In the genomic region with DNA sequence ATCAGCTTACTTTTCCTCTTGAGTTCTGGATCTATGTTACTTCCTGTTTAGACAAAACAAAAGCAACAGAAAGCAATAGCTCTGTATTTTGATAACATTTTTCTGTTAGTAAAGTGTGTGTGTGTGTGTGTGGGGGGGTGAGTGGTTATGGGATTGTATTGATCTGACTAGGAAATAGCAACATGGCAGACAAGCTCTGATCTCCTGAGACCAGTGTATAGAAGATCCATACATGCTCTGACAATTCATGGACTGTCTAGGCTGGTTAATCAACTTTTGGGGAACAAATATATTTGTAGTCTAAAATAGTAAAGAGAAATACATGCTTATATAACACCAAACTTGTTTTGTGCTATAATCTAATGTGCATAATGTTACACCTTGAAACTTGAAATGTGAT, we compare ENCODE assay signal across 26 mouse cellular contexts.
"Had no signal": no experiment of that assay in that cellular context is flagged by ENCODE, and none has a peak within 500 bp of the region (broad histone marks: within the 10 kb centered on the region; RNA-seq: fewer than 3 reads in every experiment).

No protein-coding gene starts in this region.

- H3K27ac ChIP-seq: embryonic facial prominence, embryonic 10.5 days; embryonic facial prominence, embryonic 12.5 days; embryonic facial prominence, embryonic 13.5 days; embryonic facial prominence, embryonic 15.5 days; forebrain, embryonic 10.5 days; forebrain, embryonic 12.5 days; forebrain, embryonic 13.5 days; forebrain, embryonic 15.5 days; gastrocnemius, adult 2 months had no signal

- H3K4me1 ChIP-seq: embryonic facial prominence, embryonic 10.5 days; embryonic facial prominence, embryonic 12.5 days; embryonic facial prominence, embryonic 13.5 days; embryonic facial prominence, embryonic 15.5 days; forebrain, embryonic 10.5 days; forebrain, embryonic 12.5 days; forebrain, embryonic 13.5 days; forebrain, embryonic 15.5 days had no signal

- H3K9me3 ChIP-seq: embryonic facial prominence, embryonic 10.5 days; embryonic facial prominence, embryonic 12.5 days; embryonic facial prominence, embryonic 13.5 days; embryonic facial prominence, embryonic 15.5 days; forebrain, embryonic 10.5 days; forebrain, embryonic 12.5 days; forebrain, embryonic 13.5 days; forebrain, embryonic 15.5 days had no signal

- H3K4me3 ChIP-seq: embryonic facial prominence, embryonic 10.5 days; embryonic facial prominence, embryonic 12.5 days; embryonic facial prominence, embryonic 13.5 days; embryonic facial prominence, embryonic 15.5 days; erythroblast, embryonic 14.5 days; forebrain, embryonic 10.5 days; forebrain, embryonic 12.5 days; forebrain, embryonic 13.5 days; forebrain, embryonic 15.5 days; gastrocnemius, adult 2 months had no signal

- H3K4me2 ChIP-seq: embryonic facial prominence, embryonic 12.5 days; embryonic facial prominence, embryonic 13.5 days; embryonic facial prominence, embryonic 15.5 days; forebrain, embryonic 12.5 days; forebrain, embryonic 13.5 days; forebrain, embryonic 15.5 days had no signal

- H3K36me3 ChIP-seq: embryonic facial prominence, embryonic 10.5 days; embryonic facial prominence, embryonic 12.5 days; embryonic facial prominence, embryonic 13.5 days; embryonic facial prominence, embryonic 15.5 days; forebrain, embryonic 10.5 days; forebrain, embryonic 12.5 days; forebrain, embryonic 15.5 days had no signal

- H3K27me3 ChIP-seq: embryonic facial prominence, embryonic 12.5 days; embryonic facial prominence, embryonic 13.5 days; embryonic facial prominence, embryonic 15.5 days; forebrain, embryonic 12.5 days; forebrain, embryonic 13.5 days; forebrain, embryonic 15.5 days had no signal

- ATAC-seq: forebrain, embryonic 13.5 days; forebrain, embryonic 14.5 days; forebrain, embryonic 15.5 days; forebrain, embryonic 16.5 days; forebrain, postnatal 0 days had no signal

- DNase-seq: cerebellum, adult 18-20 months; cerebellum, adult 2 months; cerebellum, adult 8-10 months; cerebellum, adult 9-10 months; cerebellum, adult 9-11 months; cerebellum, postnatal 25 days; cerebellum, postnatal 36 days; embryo, embryonic 11 days; forebrain, postnatal 0 days; gastrocnemius, adult 2 months; gastrocnemius, postnatal 10 days; gastrocnemius, postnatal 14 days; gastrocnemius, postnatal 25 days; gastrocnemius, postnatal 36 days; heart, adult 11 months had no signal

- H3K9ac ChIP-seq: embryonic facial prominence, embryonic 12.5 days; embryonic facial prominence, embryonic 13.5 days; embryonic facial prominence, embryonic 15.5 days; forebrain, embryonic 12.5 days; forebrain, embryonic 13.5 days; forebrain, embryonic 15.5 days; forebrain, postnatal 0 days had no signal
